Mouse (Mus musculus) heart, embryonic 11.5 days (tissue): ENCODE measurements around the gene Erc2. TPM values are rescaled to one million over a fixed set of nuclear protein-coding genes. Genes with fewer than 3 reads are reported as not detected.

ENCODE experiments used
- ATAC-seq: fragments of 200-750 bp; cut with Nextera tagmentation; replicated peaks from 2 replicates; pipeline ENCODE4 v1.8.0; 2017; ENCODE audit warnings: moderate library complexity; ENCODE audit not compliant: insufficient number of reproducible peaks, low FRiP score, low TSS enrichment
- H3K27ac ChIP-seq: fragments of 300-500 bp; sonication (generic); 2 replicates; pipeline ENCODE4 v1.5.1; 2014; ENCODE audit warnings: mild to moderate bottlenecking, low read depth, low read length
- H3K27me3 ChIP-seq: fragments of 300-500 bp; sonication (generic); 2 replicates; pipeline ENCODE4 v1.6.1; 2014; ENCODE audit warnings: mild to moderate bottlenecking, low read length, mixed read lengths; ENCODE audit not compliant: control insufficient read depth, insufficient read depth
- H3K36me3 ChIP-seq: fragments of 300-500 bp; sonication (generic); 2 replicates; pipeline ENCODE4 v1.6.1; 2014; ENCODE audit warnings: mild to moderate bottlenecking, low read length, moderate library complexity, mixed read lengths; ENCODE audit not compliant: control insufficient read depth, insufficient read depth
- H3K4me1 ChIP-seq: fragments of 300-500 bp; sonication (generic); 2 replicates; pipeline ENCODE4 v1.6.1; 2014; ENCODE audit warnings: low read length; ENCODE audit not compliant: control insufficient read depth, insufficient read depth
- H3K4me2 ChIP-seq: fragments of 300-500 bp; sonication (generic); 2 replicates; pipeline ENCODE4 v1.6.1; 2014; ENCODE audit warnings: mild to moderate bottlenecking, moderate library complexity
- H3K4me3 ChIP-seq: fragments of 300-500 bp; sonication (generic); 2 replicates; pipeline ENCODE4 v1.5.1; 2014; ENCODE audit warnings: low read depth, low read length
- H3K9ac ChIP-seq: fragments of 300-500 bp; sonication (generic); 2 replicates; pipeline ENCODE4 v1.6.1; 2014; ENCODE audit warnings: mild to moderate bottlenecking, low read depth, low read length, moderate library complexity
- H3K9me3 ChIP-seq: fragments of 300-500 bp; sonication (generic); replicated peaks from 2 replicates; pipeline ENCODE4 v1.6.1; 2016; ENCODE audit warnings: low read length; ENCODE audit not compliant: control insufficient read depth
- WGBS: fragments of 180-500 bp; shearing (Covaris S2); extraction: QIAGEN DNeasy Blood & Tissue Kit; methylation state at CpG from one replicate; pipeline ENCODE4 v1.1.7; 2014; ENCODE audit not compliant: insufficient replicate concordance; 5-methylcytosine and 5-hydroxymethylcytosine counted together
- polyA plus RNA-seq: library from polyadenylated mRNA; unstranded; fragments of >200 nt; fragmentation: Nextera tagmentation; extraction: Ambion mirVana; gene quantifications from 2 replicates; pipeline ENCODE4 v1.2.1, GENCODE M21; 2014

The Erc2 gene
- polyA plus RNA-seq, 1 experiment from 2014 or later, result 6.2 TPM

- Histone ChIP-seq H3K9me3 (no peaks in the 10 kb centered on the region), H3K27me3 (no peaks in the 10 kb centered on the region), H3K9ac (no peak overlapping the region), H3K4me3 (no peak overlapping the region), H3K27ac (no peak overlapping the region), H3K4me2 (no peak overlapping the region), H3K4me1 (peaks cover 17% of the 10 kb centered on the region; the same call in 1 of the 2 replicates), H3K36me3 (no peaks in the 10 kb centered on the region)
- no peak for ATAC-seq
- WGBS, result 67% methylated on average over 5 of the region's 5 CpGs
These were observed 543.5 kb downstream of the Erc2 start for GRCm38 (mm10) chr14:28165621-28166211.

DNA sequence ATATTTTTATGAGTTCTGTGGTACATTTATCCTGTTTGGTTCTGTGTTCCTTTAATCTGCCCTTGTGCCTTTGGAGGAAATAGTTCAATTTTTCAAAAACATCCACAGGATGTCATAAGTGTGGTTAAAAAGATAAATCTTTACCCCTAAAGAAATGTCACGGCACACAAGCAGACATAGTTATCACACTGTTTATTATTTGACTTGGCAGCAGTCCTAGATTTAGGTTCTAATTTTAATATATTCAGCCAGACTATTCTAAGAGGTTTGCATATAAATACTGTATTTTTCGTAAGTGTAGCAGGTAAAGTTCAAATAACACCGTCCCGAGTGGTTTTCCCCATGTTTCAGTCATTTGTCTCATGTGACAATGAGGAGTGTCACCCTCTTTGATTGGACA is 548.5 kb downstream of the Erc2 start:
- Histone ChIP-seq H3K27ac (no peak overlapping the region), H3K4me3 (no peak overlapping the region), H3K27me3 (no peaks in the 10 kb centered on the region), H3K4me1 (peaks cover 3% of the 10 kb centered on the region; the same call in 1 of the 2 replicates), H3K9me3 (no peaks in the 10 kb centered on the region), H3K9ac (no peak overlapping the region), H3K36me3 (no peaks in the 10 kb centered on the region), H3K4me2 (no peak overlapping the region)
- no peak for ATAC-seq
- 72% methylated on average over 4 of the region's 4 CpGs for WGBS

GRCm38 (mm10) chr14:28171364-28171763 is 549.1 kb downstream of the Erc2 start:
- 68% methylated on average over 2 of the region's 2 CpGs for WGBS
- Histone ChIP-seq H3K9ac (no peak overlapping the region), H3K4me2 (no peak overlapping the region), H3K4me1 (no peaks in the 10 kb centered on the region), H3K36me3 (no peaks in the 10 kb centered on the region), H3K27me3 (no peaks in the 10 kb centered on the region), H3K9me3 (no peaks in the 10 kb centered on the region), H3K4me3 (no peak overlapping the region), H3K27ac (no peak overlapping the region)
- no peak for ATAC-seq

DNA sequence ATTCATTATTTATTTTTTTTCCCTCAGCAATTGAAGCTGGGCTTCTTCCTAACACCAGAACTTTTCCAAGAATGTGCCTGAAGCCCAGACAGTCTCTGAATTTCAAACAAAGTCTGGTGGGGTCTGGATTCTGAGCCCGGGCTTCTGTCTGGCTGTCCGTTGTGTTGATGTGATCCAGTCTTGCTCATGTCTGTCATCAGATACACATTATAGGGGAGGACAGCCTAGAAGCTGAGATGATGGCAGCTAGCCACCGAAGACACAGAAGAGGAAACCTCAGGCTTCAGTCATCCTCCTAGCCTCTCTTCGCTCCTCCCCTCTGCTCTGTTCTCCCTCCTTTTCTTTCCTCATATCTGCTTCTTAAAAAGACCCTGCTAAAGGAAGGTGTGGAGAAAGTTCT is 551.5 kb downstream of the Erc2 start:
- ATAC-seq, result no peak
- no peaks in the 10 kb centered on the region for H3K27me3 ChIP-seq
- no peak overlapping the region for H3K27ac ChIP-seq
- 51% methylated on average over 4 of the region's 4 CpGs for WGBS
- no peak overlapping the region for H3K4me2 ChIP-seq
- H3K4me1 ChIP-seq, result no peaks in the 10 kb centered on the region
- no peak overlapping the region for H3K4me3 ChIP-seq
- H3K36me3 ChIP-seq, result no peaks in the 10 kb centered on the region
- no peak overlapping the region for H3K9ac ChIP-seq
- H3K9me3 ChIP-seq, result no peaks in the 10 kb centered on the region

DNA sequence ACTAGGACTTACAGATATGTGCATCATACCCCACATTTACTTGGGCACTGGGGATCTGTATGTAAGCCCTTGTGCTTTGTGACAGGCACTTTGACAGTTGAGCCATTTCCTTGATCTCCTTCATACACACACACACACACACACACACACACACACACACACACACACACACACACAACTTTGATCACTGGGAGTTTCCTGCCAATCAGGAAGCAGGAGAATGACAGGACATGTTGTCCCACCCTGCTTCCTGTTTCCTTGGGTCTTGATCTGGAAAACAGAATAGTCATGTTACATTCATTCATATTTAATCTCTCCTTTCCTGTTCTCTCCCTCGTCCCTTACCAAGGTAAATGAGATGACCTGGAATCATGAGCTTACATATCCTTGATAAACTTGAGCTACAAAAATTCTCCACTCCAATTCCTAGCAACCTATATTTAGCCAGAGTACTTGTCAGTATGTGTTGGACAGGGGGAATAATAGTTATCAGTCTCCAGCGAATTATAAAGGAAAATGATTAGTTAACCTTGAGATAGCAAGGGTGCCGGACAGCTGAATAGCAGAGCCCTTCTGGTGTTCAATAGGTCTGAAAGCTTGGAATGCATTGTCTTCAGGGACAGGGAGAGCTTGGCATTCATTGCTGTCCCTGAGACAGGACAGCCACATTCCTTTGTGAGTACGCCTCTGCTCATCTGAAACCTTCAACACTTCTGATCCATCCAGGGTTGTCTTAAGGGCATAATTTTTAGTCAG is 559.0 kb downstream of the Erc2 start:
- Histone ChIP-seq H3K4me1 (no peaks in the 10 kb centered on the region), H3K4me3 (no peak overlapping the region), H3K4me2 (no peak overlapping the region), H3K27me3 (no peaks in the 10 kb centered on the region), H3K36me3 (no peaks in the 10 kb centered on the region), H3K27ac (no peak overlapping the region; the same call in 1 of the 2 replicates), H3K9ac (no peak overlapping the region), H3K9me3 (no peaks in the 10 kb centered on the region)
- WGBS, result 20% methylated on average over 4 of the region's 4 CpGs
- no peak for ATAC-seq

GRCm38 (mm10) chr14:28192711-28193364 is 570.6 kb downstream of the Erc2 start:
- H3K9me3 ChIP-seq, result no peaks in the 10 kb centered on the region
- H3K36me3 ChIP-seq, result no peaks in the 10 kb centered on the region
- ATAC-seq, result no peak
- H3K4me1 ChIP-seq, result no peaks in the 10 kb centered on the region
- no peak overlapping the region for H3K9ac ChIP-seq
- WGBS, result 69% methylated on average over 8 of the region's 8 CpGs
- H3K4me3 ChIP-seq, result no peak overlapping the region
- H3K4me2 ChIP-seq, result no peak overlapping the region
- no peak overlapping the region for H3K27ac ChIP-seq
- H3K27me3 ChIP-seq, result no peaks in the 10 kb centered on the region

DNA sequence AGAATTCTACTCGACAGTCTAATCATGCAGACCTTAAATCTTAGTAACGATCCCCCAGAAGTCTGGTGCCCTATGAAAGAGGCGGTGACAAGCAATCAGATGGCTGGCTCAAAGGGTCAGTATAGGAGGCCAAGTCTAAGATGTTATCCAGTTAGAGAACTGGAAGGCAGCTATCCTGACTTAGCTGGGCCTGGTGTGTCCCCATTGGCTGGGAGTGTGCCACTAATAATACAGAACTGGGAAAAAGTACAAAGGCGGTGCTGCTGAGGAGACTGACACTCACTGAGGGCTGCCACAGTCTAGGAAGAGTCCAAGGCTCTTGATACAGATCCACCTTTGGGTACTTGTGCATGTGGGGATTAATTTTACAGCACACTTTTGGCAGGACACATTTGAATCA is 581.6 kb downstream of the Erc2 start:
- Histone ChIP-seq H3K9ac (no peak overlapping the region), H3K4me3 (no peak overlapping the region), H3K36me3 (no peaks in the 10 kb centered on the region), H3K27me3 (no peaks in the 10 kb centered on the region), H3K9me3 (no peaks in the 10 kb centered on the region), H3K4me1 (no peaks in the 10 kb centered on the region), H3K4me2 (no peak overlapping the region), H3K27ac (no peak overlapping the region)
- WGBS, result 77% methylated on average over 4 of the region's 4 CpGs
- ATAC-seq, result no peak

GRCm38 (mm10) chr14:28206303-28206702 is 584.1 kb downstream of the Erc2 start:
- Histone ChIP-seq H3K9me3 (no peaks in the 10 kb centered on the region), H3K36me3 (no peaks in the 10 kb centered on the region), H3K4me1 (no peaks in the 10 kb centered on the region), H3K4me2 (no peak overlapping the region), H3K9ac (no peak overlapping the region), H3K4me3 (no peak overlapping the region), H3K27me3 (no peaks in the 10 kb centered on the region), H3K27ac (no peak overlapping the region)
- ATAC-seq, result no peak
- WGBS, result 86% methylated on average over 2 of the region's 2 CpGs
